Mouse (Mus musculus): ENCODE results near the gene Gm28635. TPM values are rescaled to one million over a fixed set of nuclear protein-coding genes. Genes with fewer than 3 reads are reported as not detected.

Gm28635 gene
- total RNA-seq (2023): not detected

DNA sequence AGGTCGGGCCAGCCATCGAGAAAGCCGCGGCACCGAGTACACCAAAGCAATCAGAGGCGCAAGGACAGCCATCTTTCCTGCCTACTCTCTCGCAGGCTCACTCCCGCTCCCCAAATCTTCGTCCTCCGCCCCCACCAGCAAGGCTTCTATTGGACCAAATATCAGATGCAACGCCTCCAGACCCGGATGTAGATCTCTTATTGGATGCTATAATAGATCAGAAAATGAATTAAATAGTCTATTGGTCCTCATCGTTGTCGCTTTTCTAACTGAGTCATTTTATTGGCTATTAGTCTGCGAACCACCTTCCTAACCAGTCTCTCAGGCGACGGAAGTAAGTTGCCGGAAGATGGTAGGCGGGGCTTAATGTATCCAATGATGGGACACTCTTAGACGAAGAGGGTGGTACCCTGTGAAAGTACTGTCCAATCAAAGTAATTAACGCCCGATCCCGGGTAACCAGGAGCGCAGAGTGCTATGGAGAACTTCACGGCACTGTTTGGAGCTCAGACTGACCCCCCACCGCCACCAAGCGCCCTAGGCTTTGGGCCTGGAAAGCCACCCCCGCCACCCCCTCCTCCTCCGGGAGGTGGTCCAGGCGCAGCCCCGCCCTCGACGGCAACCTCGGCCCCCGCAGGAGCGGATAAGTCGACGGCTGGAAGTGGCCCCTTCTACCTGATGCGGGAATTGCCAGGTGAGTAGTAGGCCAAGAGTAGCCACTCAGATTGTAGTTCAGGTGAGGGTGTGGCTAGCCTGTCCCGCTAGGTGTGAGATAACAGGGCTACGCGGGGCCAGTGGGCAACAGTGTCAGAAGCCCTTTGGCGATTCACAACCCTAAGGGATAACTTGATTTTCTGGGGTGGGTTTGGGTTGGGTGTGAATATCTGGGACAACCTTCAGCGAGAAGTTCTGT is at the start of gene Gm28635, which contains the start of gene Med19:
Gm28635 (minus strand) TSS at position 74 of the 913 bp plus-strand sequence.
Med19 (plus strand) TSS at position 435 of the 913 bp plus-strand sequence.

GRCm38 (mm10) chr2:84727172-84727858 is 49.5 kb upstream of the Gm28635 start, which contains the start of gene Clp1:
Gene Clp1, minus strand, starts transcription at chr2:84727350.

GRCm38 (mm10) chr2:84714811-84715561 is 37.1 kb upstream of the Gm28635 start, which contains the start of gene Zdhhc5:
Gene Zdhhc5, minus strand, starts transcription at chr2:84715180.

GRCm38 (mm10) chr2:84679016-84679415 is 1.2 kb upstream of the Gm28635 start, which contains the start of gene Tmx2:
Gene Tmx2, minus strand, starts transcription at chr2:84679140.

DNA sequence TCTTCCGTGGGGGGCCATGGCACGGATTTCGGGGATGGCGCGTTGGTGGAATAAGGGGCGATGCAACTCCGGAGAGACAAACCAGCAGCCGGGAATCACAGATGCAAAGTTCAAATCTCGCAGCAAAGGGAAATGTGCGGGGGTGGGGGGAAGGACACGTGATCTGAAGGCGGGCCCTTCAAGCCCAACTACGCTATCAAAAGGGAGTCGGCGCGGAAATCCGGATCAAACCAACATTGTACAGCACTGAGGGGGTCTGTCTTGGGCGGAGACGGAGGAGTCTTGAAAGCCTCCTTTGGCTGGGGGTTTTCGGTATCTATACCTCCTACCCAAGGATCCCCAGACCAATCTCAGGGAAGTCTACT is 7.3 kb downstream of the Gm28635 start, which contains the start of gene Selenoh:
Selenoh (minus strand) TSS at position 202 of the 365 bp plus-strand sequence.

DNA sequence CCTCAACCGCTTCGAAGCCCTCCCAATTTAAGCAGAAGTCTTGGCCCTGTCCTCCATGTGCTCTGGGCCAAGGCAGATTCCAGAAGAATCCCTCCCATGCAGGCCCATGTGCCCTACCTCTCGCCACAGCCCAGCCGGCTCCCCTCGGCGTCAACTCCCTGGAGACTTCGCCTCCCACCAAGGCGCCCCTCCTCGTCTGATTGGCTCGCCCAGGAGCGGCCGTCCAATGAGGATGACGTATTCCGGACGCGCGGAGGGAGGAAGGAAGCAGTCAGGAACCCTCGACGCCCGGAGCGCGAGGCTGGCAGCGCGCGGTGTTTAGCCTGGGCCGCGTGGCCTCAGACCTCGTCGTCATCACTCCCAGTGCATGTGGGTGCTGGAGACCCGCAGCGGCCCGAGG is 19.0 kb downstream of the Gm28635 start, which contains the start of gene Btbd18:
Btbd18 (plus strand) TSS at position 274 of the 400 bp plus-strand sequence.

DNA sequence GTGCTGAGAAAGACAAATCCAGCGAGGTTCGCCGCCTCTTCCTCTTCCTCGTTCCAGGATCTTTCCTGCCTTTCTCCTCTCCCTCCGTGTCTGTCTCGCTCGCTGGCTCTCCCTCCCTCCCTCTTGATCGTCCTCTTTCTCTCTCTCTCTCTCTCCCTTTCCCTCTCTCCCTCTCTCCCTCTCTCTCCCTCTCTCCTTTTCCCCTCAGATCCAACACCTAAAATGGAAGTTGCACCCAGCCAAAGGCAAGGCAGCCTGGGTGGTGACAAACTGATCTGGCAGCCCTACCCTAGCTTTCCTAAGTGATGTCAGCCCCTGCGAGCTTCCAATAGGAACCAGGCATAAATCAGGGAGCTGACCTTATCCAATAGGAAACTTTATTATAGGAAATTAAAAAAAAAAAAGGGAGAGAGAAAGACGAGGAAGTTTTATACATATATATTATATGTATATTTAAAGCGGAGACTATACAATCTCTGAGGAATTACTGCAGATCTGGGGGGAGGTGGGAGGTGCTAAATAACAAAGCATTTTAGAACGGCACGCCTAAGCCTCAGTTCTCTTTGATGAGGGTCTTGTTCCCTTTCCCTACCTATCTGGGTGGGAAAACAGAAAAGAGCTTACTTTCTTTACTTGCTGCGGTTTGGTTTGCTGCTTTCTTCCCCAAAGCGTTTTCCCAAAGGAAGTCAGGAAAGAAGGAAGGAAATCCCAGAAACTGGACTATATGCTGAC is 27.2 kb downstream of the Gm28635 start, which contains the start of gene Ctnnd1:
Ctnnd1 (minus strand) TSS at position 302 of the 732 bp plus-strand sequence.

Other genes starting within 250 kb of the Gm28635 start
- 1 to 10 TPM; 6.2 to 9.5 TPM for gene Tfpi, start 201.3 kb downstream of the Gm28635 start, total RNA-seq (2023)
- gene Ctnnd1, start 27.3 kb downstream of the Gm28635 start, total RNA-seq (2023): 1 to 10 TPM; 1.4 to 2.3 TPM
- not detected for gene Btbd18, start 19.0 kb downstream of the Gm28635 start, total RNA-seq (2023)
- gene Selenoh, start 7.3 kb downstream of the Gm28635 start, total RNA-seq (2023): 10 to 100 TPM; 43.5 to 54.2 TPM
- 10 to 100 TPM; 16.4 to 18.7 TPM for gene Med19, start 361 bp upstream of the Gm28635 start, total RNA-seq (2023)
- 10 to 100 TPM; 39.3 to 46.5 TPM for gene Tmx2, start 1.1 kb upstream of the Gm28635 start, total RNA-seq (2023)
- 10 to 100 TPM; 53.5 to 55.2 TPM for gene Zdhhc5, start 37.1 kb upstream of the Gm28635 start, total RNA-seq (2023)
- 10 to 100 TPM; 26.6 to 32.2 TPM for gene Clp1, start 49.3 kb upstream of the Gm28635 start, total RNA-seq (2023)
- gene Ypel4, start 56.0 kb upstream of the Gm28635 start, total RNA-seq (2023): under 1 TPM in 1 of 2 experiments, not detected in 1; 0.74 TPM
- gene Gm19426, start 65.6 kb upstream of the Gm28635 start, total RNA-seq (2023): not detected
- gene Serping1, start 97.4 kb upstream of the Gm28635 start, total RNA-seq (2023): under 1 TPM in 1 of 2 experiments, not detected in 1; 0.33 TPM
- 1 to 10 TPM; 3.6 to 3.9 TPM for gene Ube2l6, start 120.8 kb upstream of the Gm28635 start, total RNA-seq (2023)
- not detected for gene Smtnl1, start 144.6 kb upstream of the Gm28635 start, total RNA-seq (2023)
- 10 to 100 TPM in 1 of 2 experiments, 1 to 10 TPM in 1; 8.7 to 16.9 TPM for gene Timm10, start 149.0 kb upstream of the Gm28635 start, total RNA-seq (2023)
- gene Slc43a1, start 160.8 kb upstream of the Gm28635 start, total RNA-seq (2023): 1 to 10 TPM; 1.3 to 1.4 TPM
- not detected for gene Rtn4rl2, start 208.7 kb upstream of the Gm28635 start, total RNA-seq (2023)

All from T-cell, adult 66 days (primary cell).